24 mouse cellular contexts compared by ENCODE assay signal in the genomic region with DNA sequence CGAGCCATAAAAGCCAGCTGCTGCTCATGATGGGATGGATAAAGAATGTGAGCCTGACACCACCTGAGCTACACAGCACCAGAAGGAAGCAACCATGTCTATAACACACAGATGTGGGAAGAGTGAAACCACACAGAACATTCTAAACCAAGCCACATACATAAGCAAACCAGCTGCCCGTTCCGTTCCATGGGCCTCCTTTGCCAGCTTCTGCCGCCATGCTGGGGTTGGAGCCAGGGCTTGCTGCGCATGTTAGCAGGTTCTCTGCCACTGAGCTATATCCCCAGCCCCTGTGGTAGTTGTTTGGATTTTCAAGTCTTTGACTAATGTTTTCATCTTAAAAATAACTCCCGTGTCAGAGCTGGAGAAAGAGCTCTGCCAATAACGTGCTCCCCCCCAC.
DNase-seq lines count a peak whose midpoint lies in the region; ATAC-seq and TF ChIP-seq lines count a peak whose summit lies in the region.
"Had no signal": no experiment of that assay in that cellular context is flagged by ENCODE, and none has a peak within 500 bp of the region (broad histone marks: within the 10 kb centered on the region; RNA-seq: fewer than 3 reads in every experiment).

No protein-coding gene starts in this region.

- DNase-seq in heart, adult 9 months (ENCODE audit: low spot score in 2 of 2): no peak
- no peak for DNase-seq in limb, embryonic 11.5 days (ENCODE audit: low spot score)
- no peak for DNase-seq in limb, embryonic 14.5 days (ENCODE audit: low spot score)
- peak; percentile 53 for DNase-seq in thymus, postnatal 25 days
- DNase-seq in midbrain, embryonic 14.5 days: no peak
- DNase-seq in retina, embryonic 14.5 days (ENCODE audit: low spot score): no peak
- DNase-seq in testis, postnatal 14 days (ENCODE audit: low spot score): no peak
- DNase-seq: adrenal gland, postnatal 25 days; B cell, adult 2 months; cerebellum, adult 18-20 months; cerebellum, postnatal 10 days; kidney, adult 18-20 months; lung, postnatal 14 days had no signal

- 56% methylated on average over 7 of the region's 7 CpGs for WGBS in heart, embryonic 15.5 days
- 80% methylated on average over 7 of the region's 7 CpGs for WGBS in limb, embryonic 11.5 days
- 53% methylated on average over 7 of the region's 7 CpGs for WGBS in limb, embryonic 14.5 days
- 86% methylated on average over 7 of the region's 7 CpGs for WGBS in midbrain, embryonic 14.5 days

- no peak overlapping the region for H3K9ac ChIP-seq in heart, embryonic 15.5 days
- H3K9ac ChIP-seq in limb, embryonic 11.5 days (ENCODE audit: low read length): no peak overlapping the region
- no peak overlapping the region for H3K9ac ChIP-seq in limb, embryonic 14.5 days (ENCODE audit: low read depth, low read length, severe bottlenecking)
- H3K9ac ChIP-seq in midbrain, embryonic 14.5 days (replicated peaks; ENCODE audit: low read length): no peak overlapping the region
- H3K9ac ChIP-seq: heart, embryonic 12.5 days; kidney, embryonic 15.5 days; liver, embryonic 15.5 days; lung, embryonic 14.5 days; midbrain, embryonic 15.5 days; neural tube, embryonic 15.5 days had no signal

- no peak for ATAC-seq in heart, embryonic 15.5 days (replicated peaks; ENCODE audit: insufficient number of reproducible peaks, insufficient read depth, low FRiP score, low read depth)
- ATAC-seq in limb, embryonic 11.5 days (ENCODE audit: insufficient number of reproducible peaks, low FRiP score, low TSS enrichment, low read depth): no peak
- 0 out of 2 replicates have a peak, but pooled peaks have one; percentile 34 for ATAC-seq in limb, embryonic 14.5 days (ENCODE audit: low FRiP score, low read depth)
- no peak for ATAC-seq in midbrain, embryonic 14.5 days (ENCODE audit: low FRiP score, low TSS enrichment)
- ATAC-seq: forebrain, embryonic 14.5 days; hindbrain, embryonic 16.5 days; midbrain, embryonic 15.5 days had no signal

- H3K27me3 ChIP-seq in heart, embryonic 15.5 days: no peaks in the 10 kb centered on the region
- H3K27me3 ChIP-seq in limb, embryonic 11.5 days (ENCODE audit: control insufficient read depth, insufficient read depth, low read length): no peaks in the 10 kb centered on the region
- H3K27me3 ChIP-seq in limb, embryonic 14.5 days (ENCODE audit: control insufficient read depth, insufficient read depth, low read length): no peaks in the 10 kb centered on the region
- no peaks in the 10 kb centered on the region for H3K27me3 ChIP-seq in midbrain, embryonic 14.5 days (ENCODE audit: control insufficient read depth, insufficient read depth, low read length)
- H3K27me3 ChIP-seq: heart, embryonic 12.5 days; kidney, embryonic 15.5 days; liver, embryonic 15.5 days; midbrain, embryonic 15.5 days; neural tube, embryonic 15.5 days had no signal

- H3K4me2 ChIP-seq in heart, embryonic 15.5 days: no peak overlapping the region
- no peak overlapping the region for H3K4me2 ChIP-seq in limb, embryonic 11.5 days (ENCODE audit: low read depth, severe bottlenecking)
- H3K4me2 ChIP-seq in limb, embryonic 14.5 days (replicated peaks; ENCODE audit: low read depth, low read length, severe bottlenecking): no peak overlapping the region
- no peak overlapping the region for H3K4me2 ChIP-seq in midbrain, embryonic 14.5 days (ENCODE audit: low read length)
- H3K4me2 ChIP-seq: heart, embryonic 12.5 days; kidney, embryonic 15.5 days; liver, embryonic 15.5 days; lung, embryonic 14.5 days; midbrain, embryonic 15.5 days; neural tube, embryonic 15.5 days had no signal

- peaks cover 12% of the 10 kb centered on the region for H3K4me1 ChIP-seq in heart, embryonic 15.5 days (replicated peaks)
- peaks cover 4% of the 10 kb centered on the region for H3K4me1 ChIP-seq in limb, embryonic 11.5 days (ENCODE audit: control insufficient read depth, insufficient read depth, low read length)
- peaks cover 5% of the 10 kb centered on the region; the same call in 1 of the 2 replicates for H3K4me1 ChIP-seq in limb, embryonic 14.5 days (ENCODE audit: control insufficient read depth, insufficient read depth, low read length)
- no peaks in the 10 kb centered on the region for H3K4me1 ChIP-seq in midbrain, embryonic 14.5 days (ENCODE audit: control insufficient read depth, insufficient read depth, low read length)

- no peaks in the 10 kb centered on the region for H3K9me3 ChIP-seq in heart, embryonic 15.5 days (replicated peaks)
- H3K9me3 ChIP-seq in limb, embryonic 11.5 days (ENCODE audit: control insufficient read depth, low read length): no peaks in the 10 kb centered on the region
- H3K9me3 ChIP-seq in limb, embryonic 14.5 days (ENCODE audit: control insufficient read depth, low read length): no peaks in the 10 kb centered on the region
- no peaks in the 10 kb centered on the region for H3K9me3 ChIP-seq in midbrain, embryonic 14.5 days (ENCODE audit: control insufficient read depth, low read length)
- H3K9me3 ChIP-seq: heart, embryonic 12.5 days; hindbrain, embryonic 10.5 days; kidney, embryonic 15.5 days; liver, embryonic 15.5 days; midbrain, embryonic 15.5 days; neural tube, embryonic 15.5 days had no signal

- peak overlapping the region; percentile 28; the same call in 1 of the 2 replicates for H3K27ac ChIP-seq in heart, embryonic 15.5 days
- H3K27ac ChIP-seq in limb, embryonic 11.5 days (replicated peaks; ENCODE audit: low read depth, low read length): peak overlapping the region; percentile 12; the same call in 1 of the 2 replicates
- H3K27ac ChIP-seq in limb, embryonic 14.5 days (replicated peaks; ENCODE audit: low read depth, low read length): no peak overlapping the region
- no peak overlapping the region for H3K27ac ChIP-seq in midbrain, embryonic 14.5 days (replicated peaks; ENCODE audit: low read depth, low read length)
- H3K27ac ChIP-seq: hindbrain, embryonic 10.5 days; kidney, embryonic 15.5 days; left cerebral cortex, adult 2 months; liver, embryonic 15.5 days; midbrain, embryonic 15.5 days; neural tube, embryonic 15.5 days had no signal

- H3K4me3 ChIP-seq in heart, embryonic 15.5 days: no peak overlapping the region
- H3K4me3 ChIP-seq in limb, embryonic 11.5 days (ENCODE audit: low read depth, low read length): no peak overlapping the region
- H3K4me3 ChIP-seq in limb, embryonic 14.5 days (replicated peaks; ENCODE audit: low read length): no peak overlapping the region
- no peak overlapping the region for H3K4me3 ChIP-seq in midbrain, embryonic 14.5 days (replicated peaks; ENCODE audit: low read depth, low read length)
- H3K4me3 ChIP-seq: heart, embryonic 12.5 days; hindbrain, embryonic 10.5 days; kidney, embryonic 15.5 days; left cerebral cortex, adult 2 months; liver, embryonic 15.5 days; midbrain, embryonic 15.5 days; neural tube, embryonic 15.5 days had no signal

- TF ChIP-seq POLR2A in limb, embryonic 14.5 days (IDR thresholded peaks at IDR 0.05; ENCODE audit: borderline replicate concordance, extremely low read depth, insufficient read depth, insufficient read length): no peak

- peaks cover 28% of the 10 kb centered on the region; the same call in 1 of the 2 replicates for H3K36me3 ChIP-seq in heart, embryonic 15.5 days
- H3K36me3 ChIP-seq in limb, embryonic 11.5 days (ENCODE audit: control insufficient read depth, insufficient read depth, low read length): no peaks in the 10 kb centered on the region
- H3K36me3 ChIP-seq in limb, embryonic 14.5 days (ENCODE audit: control insufficient read depth, insufficient read depth, low read length): no peaks in the 10 kb centered on the region
- H3K36me3 ChIP-seq in midbrain, embryonic 14.5 days (ENCODE audit: control insufficient read depth, insufficient read depth, low read length): no peaks in the 10 kb centered on the region
- H3K36me3 ChIP-seq: hindbrain, embryonic 10.5 days; kidney, embryonic 15.5 days; liver, embryonic 15.5 days; midbrain, embryonic 15.5 days; neural tube, embryonic 15.5 days had no signal

Comparison
In these comparisons a context has a peak if more than half of its experiments do, and no peak if none do; other contexts are left out.
1. H3K27ac ChIP-seq: peak in heart, embryonic 15.5 days (single experiment) and limb, embryonic 11.5 days (single experiment); none in limb, embryonic 14.5 days (single experiment) and midbrain, embryonic 14.5 days (single experiment).